Comparison of ENCODE assay signal across 8 mouse cellular contexts in genomic region chr15:87543599-87544338, GRCm38 (mm10). TPM values are rescaled to one million over a fixed set of nuclear protein-coding genes. Genes with fewer than 3 reads are reported as not detected.
DNase-seq lines count a peak whose midpoint lies in the region; ATAC-seq lines count a peak whose summit lies in the region.

Gene Fam19a5, plus strand, starts transcription at chr15:87544299.

- H3K36me3 ChIP-seq in heart, embryonic 11.5 days (ENCODE audit: control insufficient read depth, insufficient read depth, low read length) = no peaks in the 10 kb centered on the region
- H3K36me3 ChIP-seq in embryonic facial prominence, embryonic 13.5 days = no peaks in the 10 kb centered on the region
- no peaks in the 10 kb centered on the region for H3K36me3 ChIP-seq in midbrain, embryonic 12.5 days

- H3K9ac ChIP-seq in heart, embryonic 11.5 days (ENCODE audit: low read depth, low read length) = no peak within 1 kb of the TSS
- H3K9ac ChIP-seq in embryonic facial prominence, embryonic 13.5 days = peak within 1 kb of the TSS; percentile 68
- peak within 1 kb of the TSS; percentile 88 for H3K9ac ChIP-seq in midbrain, embryonic 12.5 days (replicated peaks)

- WGBS in heart, embryonic 11.5 days (ENCODE audit: insufficient replicate concordance) = under 1% methylated on average over 28 of the region's 67 CpGs
- under 1% methylated on average over 43 of the region's 67 CpGs for WGBS in embryonic facial prominence, embryonic 13.5 days
- 1% methylated on average over 34 of the region's 67 CpGs for WGBS in midbrain, embryonic 12.5 days

- H3K9me3 ChIP-seq in heart, embryonic 11.5 days (replicated peaks; ENCODE audit: control insufficient read depth, low read length) = no peaks in the 10 kb centered on the region
- H3K9me3 ChIP-seq in embryonic facial prominence, embryonic 13.5 days = no peaks in the 10 kb centered on the region
- H3K9me3 ChIP-seq in midbrain, embryonic 12.5 days = no peaks in the 10 kb centered on the region

- H3K4me2 ChIP-seq in heart, embryonic 11.5 days = peak within 1 kb of the TSS; percentile 91
- peak within 1 kb of the TSS; percentile 95 for H3K4me2 ChIP-seq in embryonic facial prominence, embryonic 13.5 days
- peak within 1 kb of the TSS; percentile 69 for H3K4me2 ChIP-seq in midbrain, embryonic 12.5 days (replicated peaks)

- H3K4me1 ChIP-seq in heart, embryonic 11.5 days (ENCODE audit: control insufficient read depth, insufficient read depth, low read length) = no peaks in the 10 kb centered on the region
- H3K4me1 ChIP-seq in embryonic facial prominence, embryonic 13.5 days = 0 out of 2 replicates have a peak, but pooled peaks cover 14% of the 10 kb centered on the region
- H3K4me1 ChIP-seq in midbrain, embryonic 12.5 days = peaks cover 42% of the 10 kb centered on the region

- no peak within 1 kb of the TSS for H3K27ac ChIP-seq in heart, embryonic 11.5 days (ENCODE audit: low read depth, low read length)
- no peak within 1 kb of the TSS for H3K27ac ChIP-seq in embryonic facial prominence, embryonic 13.5 days
- H3K27ac ChIP-seq in midbrain, embryonic 12.5 days (replicated peaks) = peak within 1 kb of the TSS; percentile 27; the same call in 1 of the 2 replicates

- 0 out of 2 replicates have a peak, but pooled peaks have one; percentile 8 for ATAC-seq in heart, embryonic 11.5 days (replicated peaks; ENCODE audit: insufficient number of reproducible peaks, low FRiP score, low TSS enrichment)
- ATAC-seq in embryonic facial prominence, embryonic 13.5 days (ENCODE audit: insufficient number of reproducible peaks, insufficient read depth, low FRiP score, low TSS enrichment, low read depth) = no peak
- ATAC-seq in midbrain, embryonic 12.5 days (ENCODE audit: low FRiP score, low read depth) = peak; percentile 89

- H3K4me3 ChIP-seq in heart, embryonic 11.5 days (ENCODE audit: low read depth, low read length) = peak within 1 kb of the TSS; percentile 46
- H3K4me3 ChIP-seq in embryonic facial prominence, embryonic 13.5 days = peak within 1 kb of the TSS; percentile 57
- H3K4me3 ChIP-seq in midbrain, embryonic 12.5 days = peak within 1 kb of the TSS; percentile 58

- no peak for DNase-seq in heart, adult 9 months (ENCODE audit: low spot score in 2 of 2)
- DNase-seq in adrenal gland, postnatal 14 days = peak; percentile 14
- DNase-seq in layer of hippocampus, adult 8-10 months (ENCODE audit: low spot score in 2 of 2) = no peak
- DNase-seq in B cell, adult 2 months = no peak
- DNase-seq in spleen, postnatal 4 days (ENCODE audit: low spot score in 2 of 2) = no peak

- H3K27me3 ChIP-seq in heart, embryonic 11.5 days (ENCODE audit: control insufficient read depth, insufficient read depth, low read length) = peaks cover 74% of the 10 kb centered on the region
- H3K27me3 ChIP-seq in embryonic facial prominence, embryonic 13.5 days = peaks cover 87% of the 10 kb centered on the region
- peaks cover 34% of the 10 kb centered on the region for H3K27me3 ChIP-seq in midbrain, embryonic 12.5 days

RNA-seq across cellular contexts. Expression of gene Fam19a5, which starts in this region (rescaled TPM):
- polyA plus RNA-seq in heart, embryonic 11.5 days (2014; fragmentation: Nextera tagmentation; extraction: Ambion mirVana) = 1.4 and 1.7 TPM in 2 replicates
- total RNA-seq in adrenal gland, postnatal 14 days (2021) = 6.3 and 7.3 TPM in 2 replicates
- polyA plus RNA-seq in embryonic facial prominence, embryonic 13.5 days (2015; fragmentation: Nextera tagmentation; extraction: Ambion mirVana) = 4.1 and 5.3 TPM in 2 replicates
- 100 to 1,000 TPM; 117 to 129 (median 120) TPM for total RNA-seq in layer of hippocampus, adult 8-10 months (2022)
- polyA plus RNA-seq in midbrain, embryonic 12.5 days (2016; fragmentation: Nextera tagmentation; extraction: Ambion mirVana) = 7.4 and 9.4 TPM in 2 replicates

Comparison
In these comparisons a context has a peak if more than half of its experiments do, and no peak if none do; other contexts are left out.
1. RNA of gene Fam19a5 (total RNA-seq): 117 to 129 TPM in layer of hippocampus, adult 8-10 months; 6.3 to 7.3 TPM in adrenal gland, postnatal 14 days; every median in the first group is over 10 times any median in the second.
2. Peak in every context shown above with its lines, with median percentiles within 50 percentile points of each other: H3K4me2 ChIP-seq and H3K4me3 ChIP-seq.